Mouse (Mus musculus): Measurements from ENCODE around the gene Psg25. TPM values are rescaled to one million over a fixed set of nuclear protein-coding genes. Genes with fewer than 3 reads are reported as not detected.

Psg25 gene
- polyA plus RNA-seq, 1 experiment from 2014 or later: not detected

Other genes with a start within 250 kb of the Psg25 start
- gene Psg18, start 177.3 kb downstream of the Psg25 start, polyA plus RNA-seq (2014; fragmentation: Nextera tagmentation; extraction: Ambion mirVana): not detected in 2 replicates
- gene Psg28, start 100.2 kb downstream of the Psg25 start, polyA plus RNA-seq (2014; fragmentation: Nextera tagmentation; extraction: Ambion mirVana): not detected in 2 replicates
- gene Psg26, start 48.1 kb downstream of the Psg25 start, polyA plus RNA-seq (2014; fragmentation: Nextera tagmentation; extraction: Ambion mirVana): not detected in 2 replicates
- not detected in 2 replicates for gene Psg27, start 35.0 kb upstream of the Psg25 start, polyA plus RNA-seq (2014; fragmentation: Nextera tagmentation; extraction: Ambion mirVana)
- gene Psg23, start 84.2 kb upstream of the Psg25 start, polyA plus RNA-seq (2014; fragmentation: Nextera tagmentation; extraction: Ambion mirVana): not detected in 2 replicates
- gene Psg21, start 124.5 kb upstream of the Psg25 start, polyA plus RNA-seq (2014; fragmentation: Nextera tagmentation; extraction: Ambion mirVana): not detected in 2 replicates
- not detected in 2 replicates for gene Psg20, start 153.9 kb upstream of the Psg25 start, polyA plus RNA-seq (2014; fragmentation: Nextera tagmentation; extraction: Ambion mirVana)
- not detected in 2 replicates for gene Psg22, start 185.8 kb upstream of the Psg25 start, polyA plus RNA-seq (2014; fragmentation: Nextera tagmentation; extraction: Ambion mirVana)

Measured in kidney, embryonic 14.5 days (tissue).